8 mouse cellular contexts compared by ENCODE assay signal in genomic region chr17:71254736-71255135, GRCm38 (mm10). TPM values are rescaled to one million over a fixed set of nuclear protein-coding genes. Genes with fewer than 3 reads are reported as not detected.
DNase-seq lines count a peak whose midpoint lies in the region; ATAC-seq and TF ChIP-seq lines count a peak whose summit lies in the region.

No protein-coding gene starts in this region.

- 58% methylated on average over 6 of the region's 6 CpGs for WGBS in forebrain, postnatal 0 days
- WGBS in forebrain, embryonic 15.5 days = 62% methylated on average over 6 of the region's 6 CpGs
- WGBS in heart, embryonic 14.5 days = 55% methylated on average over 6 of the region's 6 CpGs

- H3K4me2 ChIP-seq in forebrain, postnatal 0 days (ENCODE audit: low read depth) = no peak overlapping the region
- no peak overlapping the region for H3K4me2 ChIP-seq in forebrain, embryonic 15.5 days (replicated peaks)
- H3K4me2 ChIP-seq in heart, embryonic 14.5 days (ENCODE audit: low read length) = no peak overlapping the region

- TF ChIP-seq CTCF in forebrain, postnatal 0 days (IDR thresholded peaks at IDR 0.05; ENCODE audit: low read depth) = peak; percentile 49

- DNase-seq in forebrain, postnatal 0 days = no peak
- peak; percentile 46 for DNase-seq in ovary, postnatal 36 days (ENCODE audit: low spot score)
- DNase-seq in ovary, postnatal 14 days (ENCODE audit: low spot score) = no peak
- no peak for DNase-seq in right cerebral cortex, adult 2 months (ENCODE audit: low spot score in 2 of 2)
- DNase-seq in urinary bladder, postnatal 36 days (ENCODE audit: low spot score in 2 of 2) = no peak

- no peaks in the 10 kb centered on the region for H3K27me3 ChIP-seq in forebrain, postnatal 0 days (ENCODE audit: insufficient read depth, low read length)
- H3K27me3 ChIP-seq in forebrain, embryonic 15.5 days = no peaks in the 10 kb centered on the region
- H3K27me3 ChIP-seq in heart, embryonic 14.5 days (ENCODE audit: control insufficient read depth, insufficient read depth, low read length) = no peaks in the 10 kb centered on the region

- H3K9me3 ChIP-seq in forebrain, postnatal 0 days (ENCODE audit: low read length) = no peaks in the 10 kb centered on the region
- no peaks in the 10 kb centered on the region for H3K9me3 ChIP-seq in forebrain, embryonic 15.5 days
- no peaks in the 10 kb centered on the region for H3K9me3 ChIP-seq in heart, embryonic 14.5 days (ENCODE audit: control insufficient read depth, low read length)

- H3K36me3 ChIP-seq in forebrain, postnatal 0 days (ENCODE audit: insufficient read depth) = 0 out of 2 replicates have a peak, but pooled peaks cover 3% of the 10 kb centered on the region
- H3K36me3 ChIP-seq in forebrain, embryonic 15.5 days = no peaks in the 10 kb centered on the region
- 0 out of 2 replicates have a peak, but pooled peaks cover 11% of the 10 kb centered on the region for H3K36me3 ChIP-seq in heart, embryonic 14.5 days (ENCODE audit: control insufficient read depth, insufficient read depth, low read length)

- no peak overlapping the region for H3K4me3 ChIP-seq in forebrain, postnatal 0 days (ENCODE audit: low read depth, low read length)
- no peak overlapping the region for H3K4me3 ChIP-seq in forebrain, embryonic 15.5 days
- H3K4me3 ChIP-seq in heart, embryonic 14.5 days (ENCODE audit: control insufficient read depth in 1 of 2, insufficient read depth in 1 of 2, low read depth in 1 of 2, low read length in 2 of 2) = no peak overlapping the region

- no peak overlapping the region for H3K9ac ChIP-seq in forebrain, postnatal 0 days
- no peak overlapping the region for H3K9ac ChIP-seq in forebrain, embryonic 15.5 days (replicated peaks)
- peak overlapping the region; percentile 21; the same call in 1 of the 2 replicates for H3K9ac ChIP-seq in heart, embryonic 14.5 days (ENCODE audit: low read length)

- ATAC-seq in forebrain, postnatal 0 days = no peak
- no peak for ATAC-seq in forebrain, embryonic 15.5 days (replicated peaks)
- no peak for ATAC-seq in heart, embryonic 14.5 days (ENCODE audit: insufficient number of reproducible peaks, insufficient read depth, low FRiP score, low read depth)
- 0 out of 2 replicates have a peak, but pooled peaks have one; percentile 17 for ATAC-seq in megakaryocyte progenitor cell, adult 5-6 weeks (replicated peaks; ENCODE audit: poor library complexity)

- H3K4me1 ChIP-seq in forebrain, postnatal 0 days (ENCODE audit: insufficient read depth) = peaks cover 4% of the 10 kb centered on the region; the same call in 1 of the 2 replicates
- H3K4me1 ChIP-seq in forebrain, embryonic 15.5 days = peaks cover 6% of the 10 kb centered on the region
- H3K4me1 ChIP-seq in heart, embryonic 14.5 days (ENCODE audit: control insufficient read depth in 2 of 2, insufficient read depth in 2 of 2, low read length in 2 of 2) = peaks cover 54 to 68% of the 10 kb centered on the region in 2 experiments

- no peak overlapping the region for H3K27ac ChIP-seq in forebrain, postnatal 0 days (ENCODE audit: low read depth, low read length)
- no peak overlapping the region for H3K27ac ChIP-seq in forebrain, embryonic 15.5 days (replicated peaks)
- no peak overlapping the region for H3K27ac ChIP-seq in heart, embryonic 14.5 days (replicated peaks in 1 of 2; ENCODE audit: control insufficient read depth in 1 of 2, insufficient read depth in 1 of 2, low read depth in 2 of 2, low read length in 2 of 2)

RNA-seq across cellular contexts. Expression of gene Emilin2, which starts 57.0 kb away (rescaled TPM):
- 2.3 and 3.2 TPM in 2 replicates for total RNA-seq in forebrain, postnatal 0 days (2014; rRNA removed)
- 1.3 and 2.0 TPM in 2 replicates for polyA plus RNA-seq in forebrain, postnatal 0 days (2015; fragmentation: Nextera tagmentation; extraction: Ambion mirVana)
- polyA plus RNA-seq in forebrain, embryonic 15.5 days (2015; fragmentation: Nextera tagmentation; extraction: Ambion mirVana) = 0.92 and 1.1 TPM in 2 replicates
- 42.6 and 45.4 TPM in 2 replicates for polyA plus RNA-seq in heart, embryonic 14.5 days (2014; fragmentation: Nextera tagmentation; extraction: Ambion mirVana)
- total RNA-seq in megakaryocyte progenitor cell, adult 5-6 weeks (2015) = 14.6 and 16.3 TPM in 2 replicates
- total RNA-seq in megakaryocyte progenitor cell, adult 5-6 weeks (2017) = 20.0 and 23.5 TPM in 2 replicates

Comparison
In these comparisons a context has a peak if more than half of its experiments do, and no peak if none do; other contexts are left out.
1. RNA of gene Emilin2, which starts 57.0 kb away (polyA plus RNA-seq): 42.6 to 45.4 TPM in heart, embryonic 14.5 days; 1.3 to 2.0 TPM in forebrain, postnatal 0 days and 0.92 to 1.1 TPM in forebrain, embryonic 15.5 days; every median in the first group is over 10 times any median in the second.